Mouse (Mus musculus): ENCODE results near the gene Mfap3l. TPM values are rescaled to one million over a fixed set of nuclear protein-coding genes. Genes with fewer than 3 reads are reported as not detected.

Gene Mfap3l
- polyA plus RNA-seq, 1 experiment: 0.82 TPM

GRCm38 (mm10) chr8:60622056-60622455 is 10.6 kb upstream of the Mfap3l start:
- TF ChIP-seq POLR2A (IDR thresholded peaks at IDR 0.05; ENCODE audit: low read depth, low read length) (no peak), CTCF (IDR thresholded peaks at IDR 0.05; ENCODE audit: extremely low read depth, insufficient read depth, insufficient read length, insufficient replicate concordance) (no peak)
- Histone ChIP-seq H3K27ac (ENCODE audit: insufficient read depth, low read length) (no peak overlapping the region), H3K4me1 (ENCODE audit: control insufficient read depth, insufficient read depth, insufficient read length) (no peaks in the 10 kb centered on the region), H3K36me3 (ENCODE audit: control insufficient read depth, insufficient read depth, low read length) (no peaks in the 10 kb centered on the region), H3K4me3 (ENCODE audit: extremely low read depth, insufficient read depth, insufficient read length) (no peak overlapping the region), H3K27me3 (ENCODE audit: control insufficient read depth, insufficient read depth, low read length) (no peaks in the 10 kb centered on the region)
- DNase-seq (ENCODE audit: low read depth in 1 of 2, low spot score in 2 of 2): no peak
- 83% methylated on average over 12 of the region's 12 CpGs for WGBS

- H3K4me1 ChIP-seq (ENCODE audit: control insufficient read depth, insufficient read depth, insufficient read length): no peaks in the 10 kb centered on the region
- no peak for DNase-seq (ENCODE audit: low read depth in 1 of 2, low spot score in 2 of 2)
- no peak overlapping the region for H3K27ac ChIP-seq (ENCODE audit: insufficient read depth, low read length)
- H3K36me3 ChIP-seq (ENCODE audit: control insufficient read depth, insufficient read depth, low read length): no peaks in the 10 kb centered on the region
- 88% methylated on average over 1 of the region's 1 CpGs for WGBS
- no peaks in the 10 kb centered on the region for H3K27me3 ChIP-seq (ENCODE audit: control insufficient read depth, insufficient read depth, low read length)
- TF ChIP-seq CTCF (IDR thresholded peaks at IDR 0.05; ENCODE audit: extremely low read depth, insufficient read depth, insufficient read length, insufficient replicate concordance) (no peak), POLR2A (IDR thresholded peaks at IDR 0.05; ENCODE audit: low read depth, low read length) (no peak)
- no peak overlapping the region for H3K4me3 ChIP-seq (ENCODE audit: extremely low read depth, insufficient read depth, insufficient read length)
Observed at GRCm38 (mm10) chr8:60623438-60623837, 9.2 kb upstream of the Mfap3l start.

GRCm38 (mm10) chr8:60624722-60625121 is 7.9 kb upstream of the Mfap3l start:
- no peak for TF ChIP-seq CTCF (IDR thresholded peaks at IDR 0.05; ENCODE audit: extremely low read depth, insufficient read depth, insufficient read length, insufficient replicate concordance)
- no peak for TF ChIP-seq POLR2A (IDR thresholded peaks at IDR 0.05; ENCODE audit: low read depth, low read length)
- 77% methylated on average over 7 of the region's 7 CpGs for WGBS
- H3K4me3 ChIP-seq (ENCODE audit: extremely low read depth, insufficient read depth, insufficient read length): no peak overlapping the region
- H3K27me3 ChIP-seq (ENCODE audit: control insufficient read depth, insufficient read depth, low read length): no peaks in the 10 kb centered on the region
- no peaks in the 10 kb centered on the region for H3K4me1 ChIP-seq (ENCODE audit: control insufficient read depth, insufficient read depth, insufficient read length)
- no peak overlapping the region for H3K27ac ChIP-seq (ENCODE audit: insufficient read depth, low read length)
- no peak for DNase-seq (ENCODE audit: low read depth in 1 of 2, low spot score in 2 of 2)
- H3K36me3 ChIP-seq (ENCODE audit: control insufficient read depth, insufficient read depth, low read length): no peaks in the 10 kb centered on the region

GRCm38 (mm10) chr8:60627937-60628336 is 4.7 kb upstream of the Mfap3l start:
- no peak for DNase-seq (ENCODE audit: low read depth in 1 of 2, low spot score in 2 of 2)
- 84% methylated on average over 3 of the region's 3 CpGs for WGBS
- TF ChIP-seq POLR2A (IDR thresholded peaks at IDR 0.05; ENCODE audit: low read depth, low read length) (no peak), CTCF (IDR thresholded peaks at IDR 0.05; ENCODE audit: extremely low read depth, insufficient read depth, insufficient read length, insufficient replicate concordance) (no peak)
- Histone ChIP-seq H3K4me1 (ENCODE audit: control insufficient read depth, insufficient read depth, insufficient read length) (peaks cover 2% of the 10 kb centered on the region; the same call in 1 of the 2 replicates), H3K27me3 (ENCODE audit: control insufficient read depth, insufficient read depth, low read length) (peaks cover 6% of the 10 kb centered on the region; the same call in 1 of the 2 replicates), H3K27ac (ENCODE audit: insufficient read depth, low read length) (no peak overlapping the region), H3K4me3 (ENCODE audit: extremely low read depth, insufficient read depth, insufficient read length) (no peak overlapping the region), H3K36me3 (ENCODE audit: control insufficient read depth, insufficient read depth, low read length) (no peaks in the 10 kb centered on the region)

- no peak for DNase-seq (ENCODE audit: low read depth in 1 of 2, low spot score in 2 of 2)
- Histone ChIP-seq H3K27ac (ENCODE audit: insufficient read depth, low read length) (no peak overlapping the region), H3K36me3 (ENCODE audit: control insufficient read depth, insufficient read depth, low read length) (no peaks in the 10 kb centered on the region), H3K27me3 (ENCODE audit: control insufficient read depth, insufficient read depth, low read length) (peaks cover 12% of the 10 kb centered on the region; the same call in 1 of the 2 replicates), H3K4me1 (ENCODE audit: control insufficient read depth, insufficient read depth, insufficient read length) (peaks cover 6% of the 10 kb centered on the region), H3K4me3 (ENCODE audit: extremely low read depth, insufficient read depth, insufficient read length) (no peak overlapping the region)
- TF ChIP-seq POLR2A (IDR thresholded peaks at IDR 0.05; ENCODE audit: low read depth, low read length) (no peak), CTCF (IDR thresholded peaks at IDR 0.05; ENCODE audit: extremely low read depth, insufficient read depth, insufficient read length, insufficient replicate concordance) (no peak)
- 67% methylated on average over 4 of the region's 4 CpGs for WGBS
Observed at GRCm38 (mm10) chr8:60629059-60629458, 3.6 kb upstream of the Mfap3l start.

GRCm38 (mm10) chr8:60631504-60631934 is 1.1 kb upstream of the Mfap3l start:
- 1% methylated on average over 13 of the region's 13 CpGs for WGBS
- DNase-seq (ENCODE audit: low read depth in 1 of 2, low spot score in 2 of 2): peak in 1 of 2 experiments; percentile 7
- no peak overlapping the region for H3K27ac ChIP-seq (ENCODE audit: insufficient read depth, low read length)

GRCm38 (mm10) chr8:60632933-60633655 is 467 bp downstream of the Mfap3l start:
- Histone ChIP-seq H3K27ac (ENCODE audit: insufficient read depth, low read length) (no peak overlapping the region), H3K4me1 (ENCODE audit: control insufficient read depth, insufficient read depth, insufficient read length) (peaks cover 6% of the 10 kb centered on the region), H3K4me3 (ENCODE audit: extremely low read depth, insufficient read depth, insufficient read length) (peak overlapping the region; percentile 51), H3K27me3 (ENCODE audit: control insufficient read depth, insufficient read depth, low read length) (peaks cover 12% of the 10 kb centered on the region; the same call in 1 of the 2 replicates), H3K36me3 (ENCODE audit: control insufficient read depth, insufficient read depth, low read length) (no peaks in the 10 kb centered on the region)
- WGBS: 2% methylated on average over 54 of the region's 56 CpGs
- TF ChIP-seq POLR2A (IDR thresholded peaks at IDR 0.05; ENCODE audit: low read depth, low read length): no peak
- TF ChIP-seq CTCF (IDR thresholded peaks at IDR 0.05; ENCODE audit: extremely low read depth, insufficient read depth, insufficient read length, insufficient replicate concordance): no peak
- DNase-seq (ENCODE audit: low read depth in 1 of 2, low spot score in 2 of 2): no peak

More at GRCm38 (mm10) chr8:60631504-60631934, 1.1 kb upstream of the Mfap3l start:
- Histone ChIP-seq H3K4me1 (ENCODE audit: control insufficient read depth, insufficient read depth, insufficient read length) (peaks cover 6% of the 10 kb centered on the region), H3K27me3 (ENCODE audit: control insufficient read depth, insufficient read depth, low read length) (peaks cover 12% of the 10 kb centered on the region; the same call in 1 of the 2 replicates), H3K36me3 (ENCODE audit: control insufficient read depth, insufficient read depth, low read length) (no peaks in the 10 kb centered on the region), H3K4me3 (ENCODE audit: extremely low read depth, insufficient read depth, insufficient read length) (no peak overlapping the region)
- no peak for TF ChIP-seq CTCF (IDR thresholded peaks at IDR 0.05; ENCODE audit: extremely low read depth, insufficient read depth, insufficient read length, insufficient replicate concordance)
- no peak for TF ChIP-seq POLR2A (IDR thresholded peaks at IDR 0.05; ENCODE audit: low read depth, low read length)
